Mouse (Mus musculus) lung, embryonic 14.5 days (tissue): ENCODE measurements around the gene Prr23a3. TPM values are rescaled to one million over a fixed set of nuclear protein-coding genes. Genes with fewer than 3 reads are reported as not detected.
A peak's percentile ranks its signal among the peaks of the same experiment; 100 is the strongest.

Experiments
- ATAC-seq: fragments of 200-750 bp; cut with Nextera tagmentation; 2 replicates; pipeline ENCODE4 v1.8.0; 2017; ENCODE audit warnings: mild to moderate bottlenecking, moderate TSS enrichment, moderate library complexity; ENCODE audit not compliant: insufficient read depth
- DNase-seq: peaks from one replicate; pipeline ENCODE4 v3.0.0-alpha.2; 2015
- H3K27ac ChIP-seq: fragments of 300-500 bp; sonication (generic); 2 replicates; pipeline ENCODE4 v1.5.1; 2014; ENCODE audit warnings: low read depth, mild to moderate bottlenecking, moderate library complexity
- H3K27me3 ChIP-seq: fragments of 300-500 bp; sonication (generic); 2 replicates; pipeline ENCODE4 v1.6.1; 2014; ENCODE audit warnings: low read length, control low read depth; ENCODE audit not compliant: insufficient read depth
- H3K36me3 ChIP-seq: fragments of 300-500 bp; sonication (generic); 2 replicates; pipeline ENCODE4 v1.6.1; 2014; ENCODE audit warnings: control low read depth; ENCODE audit not compliant: insufficient read depth
- H3K4me1 ChIP-seq: fragments of 300-500 bp; sonication (generic); 2 replicates; pipeline ENCODE4 v1.6.1; 2014; ENCODE audit warnings: antibody characterized with exemption, control low read depth; ENCODE audit not compliant: insufficient read depth
- H3K4me2 ChIP-seq: fragments of 300-500 bp; sonication (generic); 2 replicates; pipeline ENCODE4 v1.6.1; 2014; ENCODE audit warnings: mild to moderate bottlenecking
- H3K4me3 ChIP-seq: fragments of 300-500 bp; sonication (generic); 2 replicates; pipeline ENCODE4 v1.5.1; 2014; ENCODE audit warnings: low read depth, low read length
- H3K9ac ChIP-seq: fragments of 300-500 bp; sonication (generic); 2 replicates; pipeline ENCODE4 v1.6.1; 2014
- H3K9me3 ChIP-seq: fragments of 300-500 bp; sonication (generic); 2 replicates; pipeline ENCODE4 v1.6.1; 2016; ENCODE audit warnings: low read depth, low read length, control low read depth
- CTCF ChIP-seq: IDR thresholded peaks from 2 replicates; pipeline ENCODE4 v1.5.1; 2016; ENCODE audit warnings: antibody characterized with exemption, low read depth
- WGBS: fragments of 180-500 bp; shearing (Covaris S2); extraction: QIAGEN DNeasy Blood & Tissue Kit; methylation state at CpG from one replicate; pipeline ENCODE4 v1.1.7; 2014; 5-methylcytosine and 5-hydroxymethylcytosine counted together
- polyA plus RNA-seq: library from polyadenylated mRNA; unstranded; fragments of >200 nt; fragmentation: Nextera tagmentation; extraction: Ambion mirVana; gene quantifications from 2 replicates; pipeline ENCODE4 v1.2.1, GENCODE M21; 2014

Gene Prr23a3
- polyA plus RNA-seq, 1 experiment from 2014 or later, result not detected

- Histone ChIP-seq H3K4me1 (no peaks in the 10 kb centered on the region), H3K4me3 (no peak overlapping the region), H3K9me3 (no peaks in the 10 kb centered on the region), H3K27me3 (no peaks in the 10 kb centered on the region), H3K9ac (no peak overlapping the region), H3K36me3 (no peaks in the 10 kb centered on the region), H3K27ac (no peak overlapping the region), H3K4me2 (no peak overlapping the region)
- 44% methylated on average over 5 of the region's 5 CpGs for WGBS
- no peak for DNase-seq
- TF ChIP-seq CTCF, result no peak
- ATAC-seq, result no peak
Measured at GRCm38 (mm10) chr9:98829508-98829907, 35.1 kb upstream of the Prr23a3 start.

GRCm38 (mm10) chr9:98837537-98838074 is 27.0 kb upstream of the Prr23a3 start:
- WGBS, result 56% methylated on average over 7 of the region's 7 CpGs

DNA sequence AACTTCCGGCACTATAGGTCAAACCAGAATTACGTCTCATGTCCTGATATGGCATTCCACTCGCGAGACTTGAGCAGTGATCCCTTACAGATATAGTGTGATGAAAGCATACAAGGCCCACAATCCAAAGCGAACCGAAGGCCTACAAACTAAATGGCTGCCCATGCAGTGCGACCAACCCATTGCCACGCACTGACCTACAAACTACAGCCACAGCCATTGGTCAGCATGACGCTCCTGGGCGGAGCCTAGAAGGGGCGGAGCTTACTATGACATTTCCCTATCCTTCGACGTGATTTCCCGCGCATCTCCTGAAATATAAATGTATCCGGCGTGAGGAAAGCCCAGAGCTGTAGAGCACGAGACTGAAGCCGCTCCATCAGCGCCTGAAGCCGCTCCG is 22.4 kb upstream of the Prr23a3 start, which contains the start of gene Prr23a1:
Gene Prr23a1, plus strand, starts transcription at position 387 of the 400 bp plus-strand sequence.
- Histone ChIP-seq H3K4me3 (no peak within 1 kb of the TSS), H3K9me3 (no peaks in the 10 kb centered on the region), H3K4me2 (peak within 1 kb of the TSS; percentile 31; the same call in 1 of the 2 replicates), H3K27ac (no peak within 1 kb of the TSS), H3K36me3 (no peaks in the 10 kb centered on the region), H3K4me1 (no peaks in the 10 kb centered on the region), H3K27me3 (no peaks in the 10 kb centered on the region), H3K9ac (no peak within 1 kb of the TSS)
- ATAC-seq (no peak), DNase-seq (no peak)
- TF ChIP-seq CTCF, result no peak
- WGBS, result 48% methylated on average over 22 of the region's 22 CpGs

More at GRCm38 (mm10) chr9:98837537-98838074, 27.0 kb upstream of the Prr23a3 start:
- H3K36me3 ChIP-seq, result no peaks in the 10 kb centered on the region
- no peaks in the 10 kb centered on the region for H3K27me3 ChIP-seq
- no peak overlapping the region for H3K27ac ChIP-seq
- H3K9me3 ChIP-seq, result no peaks in the 10 kb centered on the region
- no peaks in the 10 kb centered on the region for H3K4me1 ChIP-seq
- no peak for TF ChIP-seq CTCF
- no peak overlapping the region for H3K4me2 ChIP-seq
- no peak for DNase-seq
- H3K4me3 ChIP-seq, result no peak overlapping the region
- ATAC-seq, result no peak
- H3K9ac ChIP-seq, result no peak overlapping the region

GRCm38 (mm10) chr9:98856210-98856609 is 8.4 kb upstream of the Prr23a3 start, which contains the start of gene Prr23a2:
Prr23a2 (plus strand) TSS chr9:98856494.
- no peak for DNase-seq
- Histone ChIP-seq H3K9ac (no peak within 1 kb of the TSS), H3K27ac (no peak within 1 kb of the TSS), H3K27me3 (no peaks in the 10 kb centered on the region), H3K9me3 (no peaks in the 10 kb centered on the region), H3K4me2 (no peak within 1 kb of the TSS), H3K4me3 (no peak within 1 kb of the TSS), H3K4me1 (no peaks in the 10 kb centered on the region), H3K36me3 (no peaks in the 10 kb centered on the region)
- WGBS, result 57% methylated on average over 18 of the region's 18 CpGs
- peak; percentile 14; the same call in 1 of the 2 replicates for ATAC-seq
- TF ChIP-seq CTCF, result no peak

GRCm38 (mm10) chr9:98863463-98863862 is 1.1 kb upstream of the Prr23a3 start:
- WGBS, result 69% methylated on average over 3 of the region's 3 CpGs
- Histone ChIP-seq H3K27me3 (no peaks in the 10 kb centered on the region), H3K4me2 (no peak overlapping the region), H3K9me3 (no peaks in the 10 kb centered on the region), H3K36me3 (no peaks in the 10 kb centered on the region), H3K27ac (no peak overlapping the region), H3K4me3 (no peak overlapping the region), H3K4me1 (no peaks in the 10 kb centered on the region), H3K9ac (no peak overlapping the region)
- ATAC-seq, result no peak
- TF ChIP-seq CTCF, result peak; percentile 38
- peak; percentile 33 for DNase-seq

DNA sequence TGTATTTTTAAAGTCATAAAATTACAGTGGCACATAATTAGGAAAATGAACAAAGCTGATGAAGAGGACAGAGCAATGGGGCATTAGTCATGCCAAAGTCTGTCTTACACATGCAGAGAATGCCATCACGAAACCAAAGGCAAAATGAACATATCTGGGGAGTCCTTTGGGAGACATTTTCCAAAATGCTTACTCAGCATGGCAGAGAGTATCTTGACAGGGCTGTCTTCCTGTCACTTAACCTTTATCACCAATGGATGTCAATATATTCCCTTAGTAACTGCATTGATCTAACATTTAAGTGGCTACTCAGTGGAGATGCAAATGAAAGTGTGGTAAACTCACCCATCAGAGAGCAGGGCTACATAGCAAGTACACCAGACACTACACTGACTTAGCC is 36.9 kb downstream of the Prr23a3 start:
- Histone ChIP-seq H3K4me3 (no peak overlapping the region), H3K4me2 (no peak overlapping the region), H3K36me3 (no peaks in the 10 kb centered on the region), H3K27me3 (no peaks in the 10 kb centered on the region), H3K27ac (no peak overlapping the region), H3K9ac (no peak overlapping the region), H3K9me3 (peaks cover 8% of the 10 kb centered on the region), H3K4me1 (no peaks in the 10 kb centered on the region)
- no peak for TF ChIP-seq CTCF
- WGBS, result 63% methylated on average over 1 of the region's 1 CpGs
- ATAC-seq, result no peak
- no peak for DNase-seq

GRCm38 (mm10) chr9:98902819-98903218 is 38.3 kb downstream of the Prr23a3 start, which contains the start of gene 7420426K07Rik:
7420426K07Rik (plus strand) TSS chr9:98903119.
- DNase-seq (no peak), ATAC-seq (no peak)
- no peaks in the 10 kb centered on the region for H3K4me1 ChIP-seq
- H3K9me3 ChIP-seq, result no peaks in the 10 kb centered on the region
- 83% methylated on average over 2 of the region's 2 CpGs for WGBS
- TF ChIP-seq CTCF, result no peak
- no peak within 1 kb of the TSS for H3K9ac ChIP-seq
- H3K36me3 ChIP-seq, result no peaks in the 10 kb centered on the region
- no peaks in the 10 kb centered on the region for H3K27me3 ChIP-seq
- H3K27ac ChIP-seq, result no peak within 1 kb of the TSS
- H3K4me3 ChIP-seq, result no peak within 1 kb of the TSS
- no peak within 1 kb of the TSS for H3K4me2 ChIP-seq

Other genes starting within 250 kb of the Prr23a3 start
- gene Prr23a1, start 22.3 kb upstream of the Prr23a3 start, polyA plus RNA-seq, result not detected in 2 replicates
- gene Prr23a2, start 8.3 kb upstream of the Prr23a3 start, polyA plus RNA-seq, result not detected in 2 replicates
- gene 7420426K07Rik, start 38.4 kb downstream of the Prr23a3 start, polyA plus RNA-seq, result not detected in 2 replicates
- gene Foxl2, start 90.5 kb downstream of the Prr23a3 start, polyA plus RNA-seq, result 0.07 TPM in 1 of 2 replicates, not detected in the other
- gene Faim, start 121.6 kb downstream of the Prr23a3 start, polyA plus RNA-seq, result 45.1 and 47.7 TPM in 2 replicates
- gene Gm1123, start 170.9 kb downstream of the Prr23a3 start, polyA plus RNA-seq, result 0.12 TPM in 1 of 2 replicates, not detected in the other